Mouse (Mus musculus) adrenal gland, adult 10 weeks (tissue): ENCODE data around the gene Gbx1. TPM values are rescaled to one million over a fixed set of nuclear protein-coding genes. Genes with fewer than 3 reads are reported as not detected.

Experiments used
- polyA plus RNA-seq: library from polyadenylated mRNA; stranded (reverse); fragments of 350-450 nt; fragmentation: Illumina TruSeq; extraction: RNeasy Lipid Tissue Mini Kit (QIAGEN cat#74804); gene quantifications from one replicate; pipeline ENCODE4 v1.2.3, GENCODE M21; 2014; ENCODE audit warnings: low read depth, low replicate concordance

The Gbx1 gene
- polyA plus RNA-seq: not detected

GRCm38 (mm10) chr5:24526889-24527230 is at the start of gene Gbx1:
Gbx1 (minus strand) TSS chr5:24527202.

GRCm38 (mm10) chr5:24556709-24557108 is 29.7 kb upstream of the Gbx1 start, which contains the start of gene 4931409K22Rik:
4931409K22Rik (minus strand) TSS chr5:24556809.

GRCm38 (mm10) chr5:24540387-24541143 is 13.6 kb upstream of the Gbx1 start, which contains the start of gene Asb10:
Asb10 (minus strand) TSS chr5:24540978.

Other genes with a start within 250 kb of the Gbx1 start
- gene Kcnh2, start 175.6 kb downstream of the Gbx1 start, polyA plus RNA-seq: 0.35 TPM
- gene Nos3, start 162.4 kb downstream of the Gbx1 start, polyA plus RNA-seq: 0.35 TPM
- gene Atg9b, start 135.1 kb downstream of the Gbx1 start, polyA plus RNA-seq: not detected
- 1.5 TPM for gene Abcb8, start 133.5 kb downstream of the Gbx1 start, polyA plus RNA-seq
- not detected for gene Asic3, start 113.8 kb downstream of the Gbx1 start, polyA plus RNA-seq
- 12.3 TPM for gene Cdk5, start 103.7 kb downstream of the Gbx1 start, polyA plus RNA-seq
- gene Slc4a2, start 103.4 kb downstream of the Gbx1 start, polyA plus RNA-seq: 3.8 TPM
- gene Fastk, start 81.9 kb downstream of the Gbx1 start, polyA plus RNA-seq: 2.4 TPM
- gene Tmub1, start 79.3 kb downstream of the Gbx1 start, polyA plus RNA-seq: 0.93 TPM
- gene Agap3, start 75.0 kb downstream of the Gbx1 start, polyA plus RNA-seq: 4.7 TPM
- not detected for gene Asb10, start 13.8 kb upstream of the Gbx1 start, polyA plus RNA-seq
- not detected for gene 4931409K22Rik, start 29.6 kb upstream of the Gbx1 start, polyA plus RNA-seq
- gene Abcf2, start 50.3 kb upstream of the Gbx1 start, polyA plus RNA-seq: 20.0 TPM
- gene Chpf2, start 59.5 kb upstream of the Gbx1 start, polyA plus RNA-seq: 2.4 TPM
- gene Smarcd3, start 97.2 kb upstream of the Gbx1 start, polyA plus RNA-seq: 3.0 TPM
- gene Nub1, start 158.3 kb upstream of the Gbx1 start, polyA plus RNA-seq: 57.0 TPM
- 0.23 TPM for gene Wdr86, start 203.5 kb upstream of the Gbx1 start, polyA plus RNA-seq
- gene Crygn, start 230.8 kb upstream of the Gbx1 start, polyA plus RNA-seq: not detected